Mouse (Mus musculus): Measurements from ENCODE around the gene Syt17. TPM values are rescaled to one million over a fixed set of nuclear protein-coding genes. Genes with fewer than 3 reads are reported as not detected.
A peak's percentile ranks its signal among the peaks of the same experiment; 100 is the strongest.

The Syt17 gene
- 30.0 TPM for polyA plus RNA-seq (2021)

- DNase-seq (ENCODE audit: low read depth, low spot score) = no peak
- POLR2A ChIA-PET = interaction anchor here (1.2 to 1.7 kb wide), 3 partner anchors 47 to 85 kb away, joined by 3 to 5 read pairs (median 4); partner anchors contain the start of gene Coq7
- TF ChIP-seq CTCF (IDR thresholded peaks at IDR 0.05) = peak; percentile 99
- ATAC-seq = peak; percentile 86
- no peaks in the 10 kb centered on the region for H3K27me3 ChIP-seq
- CTCF ChIA-PET = interaction anchor here (0.7 to 2.4 kb wide), 24 partner anchors 10 to 305 kb away, joined by 3 to 24 read pairs (median 3); partner anchors contain the start of gene Tmc5
- in situ Hi-C loops (cut with MboI; ENCODE audit: low pct_unique_long_range_greater_than_20kb) = loop anchor here (5.0 kb wide), 1 partner anchor 244 kb away; no protein-coding TSS in a partner anchor
Observed at GRCm38 (mm10) chr7:118448134-118448967, at the start of gene Syt17. Syt17 (minus strand) TSS chr7:118448222.

- TF ChIP-seq CTCF (IDR thresholded peaks at IDR 0.05) = no peak
- POLR2A ChIA-PET = interaction anchor here (1.2 kb wide), 1 partner anchor 47 kb away, joined by 3 read pairs; the partner anchor contains the start of gene Syt17
- DNase-seq (ENCODE audit: low read depth, low spot score) (no peak), ATAC-seq (no peak)
- CTCF ChIA-PET = interaction anchor here (1.3 to 2.4 kb wide), 2 partner anchors 9 to 11 kb away, joined by 3 to 5 read pairs; no protein-coding TSS in a partner anchor
- H3K27me3 ChIP-seq = no peaks in the 10 kb centered on the region
- in situ Hi-C loops (cut with MboI; ENCODE audit: low pct_unique_long_range_greater_than_20kb) = no loop called here
Observed at GRCm38 (mm10) chr7:118494892-118495579, 47.0 kb upstream of the Syt17 start.

DNA sequence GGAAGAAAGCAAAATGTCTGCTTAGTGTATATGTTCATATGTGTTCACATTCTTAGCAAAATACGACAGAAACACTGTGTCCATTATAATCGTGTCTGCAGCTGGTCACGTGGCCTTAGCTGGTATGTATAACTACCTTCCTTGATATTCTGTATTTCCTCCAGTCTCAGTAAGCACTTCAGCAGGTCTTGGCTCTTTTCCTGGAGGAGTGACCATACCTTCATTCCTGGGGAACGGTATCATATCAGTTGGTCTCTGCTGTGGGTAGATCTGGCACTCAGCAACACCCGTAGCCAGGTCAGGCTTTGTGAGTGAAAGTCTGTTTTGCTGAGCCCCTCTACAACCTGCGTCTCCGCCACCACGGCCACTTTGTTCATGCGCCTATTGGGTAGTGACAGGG is 45.9 kb upstream of the Syt17 start:
- no peak for TF ChIP-seq CTCF (IDR thresholded peaks at IDR 0.05)
- no peak for DNase-seq (ENCODE audit: low read depth, low spot score)
- in situ Hi-C loops (cut with MboI; ENCODE audit: low pct_unique_long_range_greater_than_20kb) = no loop called here
- POLR2A ChIA-PET = no interaction called here
- no peaks in the 10 kb centered on the region for H3K27me3 ChIP-seq
- CTCF ChIA-PET = interaction anchor here (0.9 to 2.4 kb wide), 2 partner anchors 10 to 13 kb away, joined by 3 to 5 read pairs; no protein-coding TSS in a partner anchor
- ATAC-seq = no peak

DNA sequence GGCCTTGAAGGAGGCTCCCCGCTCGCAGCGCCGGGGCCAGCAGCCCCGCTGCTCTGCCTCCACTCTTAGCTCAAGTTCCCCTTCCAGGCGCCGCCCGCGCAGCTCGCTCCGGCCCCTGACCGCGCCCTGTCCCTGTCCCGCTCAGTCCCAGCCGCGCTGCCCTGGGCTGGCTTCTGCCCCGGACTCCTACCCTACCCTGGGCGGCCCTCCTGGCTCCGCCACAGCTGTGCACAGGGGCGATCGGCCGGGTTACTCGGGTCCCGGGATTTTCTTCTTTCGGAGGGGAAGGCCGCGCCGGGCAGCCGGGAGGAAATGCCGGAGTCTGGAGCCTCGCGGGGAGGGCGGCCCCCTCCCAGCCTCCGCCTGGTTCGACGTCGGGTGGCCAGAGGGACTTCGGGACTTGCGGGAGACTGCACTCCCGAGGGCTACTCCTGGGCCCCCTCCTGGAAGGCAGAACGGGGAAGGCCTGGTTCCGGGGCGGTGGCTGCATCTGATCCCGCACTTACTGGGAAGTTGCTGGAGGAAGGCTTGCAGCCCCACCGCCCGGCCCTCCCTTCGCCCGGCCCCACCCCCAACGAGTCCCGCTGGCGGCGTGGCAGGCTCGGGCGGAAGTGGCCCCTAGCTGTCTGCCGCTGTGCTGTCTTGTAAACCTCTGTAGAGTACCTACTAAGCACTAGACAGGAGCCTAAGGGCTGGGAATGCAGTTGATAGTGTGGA is 43.6 kb upstream of the Syt17 start, which contains the start of gene Itpripl2:
Gene Itpripl2 (minus strand): TSS at position 545 of the 717 bp plus-strand sequence.
- DNase-seq (ENCODE audit: low read depth, low spot score) (no peak), ATAC-seq (peak; percentile 68)
- ChIA-PET POLR2A (interaction anchor here (0.5 to 1.8 kb wide), 4 partner anchors 10 to 45 kb away, joined by 3 to 4 read pairs (median 4); no protein-coding TSS in a partner anchor), CTCF (interaction anchor here (0.8 kb wide), 1 partner anchor 11 kb away, joined by 3 read pairs; no protein-coding TSS in a partner anchor)
- TF ChIP-seq CTCF (IDR thresholded peaks at IDR 0.05) = no peak
- no peaks in the 10 kb centered on the region for H3K27me3 ChIP-seq
- in situ Hi-C loops (cut with MboI; ENCODE audit: low pct_unique_long_range_greater_than_20kb) = no loop called here

- in situ Hi-C loops (cut with MboI; ENCODE audit: low pct_unique_long_range_greater_than_20kb) = no loop called here
- no peak for TF ChIP-seq CTCF (IDR thresholded peaks at IDR 0.05)
- H3K27me3 ChIP-seq = no peaks in the 10 kb centered on the region
- ChIA-PET POLR2A (interaction anchor here (1.1 to 1.8 kb wide), 2 partner anchors 13 to 40 kb away, joined by 3 to 4 read pairs; no protein-coding TSS in a partner anchor), CTCF (no interaction called here)
- ATAC-seq (peak; percentile 14), DNase-seq (ENCODE audit: low read depth, low spot score) (no peak)
Observed at GRCm38 (mm10) chr7:118490666-118491430, 42.8 kb upstream of the Syt17 start.

DNA sequence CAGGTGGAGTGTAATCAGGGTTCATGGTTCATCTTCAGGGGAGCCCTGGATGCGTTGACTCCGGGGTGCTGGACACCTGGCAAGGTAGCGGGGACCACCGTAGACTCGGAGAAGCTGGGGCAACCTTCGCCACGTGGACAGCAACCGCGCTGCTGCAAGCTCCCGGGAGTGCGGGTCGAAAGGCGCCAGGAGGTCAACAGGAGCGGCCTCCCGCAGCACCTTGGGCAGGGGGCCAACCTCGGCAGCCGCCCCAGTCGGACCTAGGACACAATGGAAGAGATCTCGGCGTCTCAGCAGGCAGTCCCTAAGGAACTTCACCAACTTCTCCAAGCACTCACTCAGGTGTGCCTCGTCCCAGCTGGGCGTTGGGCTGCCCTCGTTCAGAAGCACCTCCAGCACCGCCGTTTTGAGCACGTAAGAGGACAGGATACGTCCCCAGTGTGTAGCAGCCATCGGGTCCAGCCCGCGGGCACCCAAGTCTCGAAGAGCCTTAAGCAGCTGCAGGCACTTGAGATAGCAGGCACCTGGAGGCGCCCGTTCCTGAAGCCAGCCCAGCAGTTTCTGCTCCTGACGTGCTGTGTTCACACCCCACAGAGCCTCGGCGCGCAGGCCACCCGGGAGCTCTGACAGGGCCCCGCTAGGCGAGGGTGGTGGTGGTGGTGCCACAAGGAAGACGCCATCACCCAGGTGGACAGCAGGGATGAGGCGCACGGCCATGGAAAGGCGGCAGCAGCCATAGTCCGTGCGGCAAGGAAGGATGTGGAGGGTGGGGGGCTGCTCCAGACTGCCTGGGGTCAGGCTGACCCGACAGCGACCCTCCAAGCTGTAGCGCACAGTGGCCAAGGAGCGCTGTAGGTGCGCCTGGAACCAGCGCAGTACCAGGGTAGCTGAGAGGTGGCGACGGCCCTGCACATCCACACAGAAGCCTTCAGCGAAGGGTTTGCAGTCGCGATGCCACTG is 42.0 kb upstream of the Syt17 start:
- DNase-seq (ENCODE audit: low read depth, low spot score) = no peak
- no peak for ATAC-seq
- no peak for TF ChIP-seq CTCF (IDR thresholded peaks at IDR 0.05)
- in situ Hi-C loops (cut with MboI; ENCODE audit: low pct_unique_long_range_greater_than_20kb) = no loop called here
- ChIA-PET CTCF (interaction anchor here (2.1 kb wide), 1 partner anchor 28 kb away, joined by 11 read pairs; no protein-coding TSS in a partner anchor), POLR2A (interaction anchor here (1.1 kb wide), 1 partner anchor 14 kb away, joined by 4 read pairs; no protein-coding TSS in a partner anchor)
- H3K27me3 ChIP-seq = no peaks in the 10 kb centered on the region

- DNase-seq (ENCODE audit: low read depth, low spot score) (no peak), ATAC-seq (no peak)
- POLR2A ChIA-PET = no interaction called here
- CTCF ChIA-PET = interaction anchor here (1.7 to 2.1 kb wide), 2 partner anchors 14 to 30 kb away, joined by 5 to 11 read pairs; no protein-coding TSS in a partner anchor
- H3K27me3 ChIP-seq = no peaks in the 10 kb centered on the region
- no peak for TF ChIP-seq CTCF (IDR thresholded peaks at IDR 0.05)
- in situ Hi-C loops (cut with MboI; ENCODE audit: low pct_unique_long_range_greater_than_20kb) = no loop called here
Observed at GRCm38 (mm10) chr7:118488060-118488664, 40.1 kb upstream of the Syt17 start.

DNA sequence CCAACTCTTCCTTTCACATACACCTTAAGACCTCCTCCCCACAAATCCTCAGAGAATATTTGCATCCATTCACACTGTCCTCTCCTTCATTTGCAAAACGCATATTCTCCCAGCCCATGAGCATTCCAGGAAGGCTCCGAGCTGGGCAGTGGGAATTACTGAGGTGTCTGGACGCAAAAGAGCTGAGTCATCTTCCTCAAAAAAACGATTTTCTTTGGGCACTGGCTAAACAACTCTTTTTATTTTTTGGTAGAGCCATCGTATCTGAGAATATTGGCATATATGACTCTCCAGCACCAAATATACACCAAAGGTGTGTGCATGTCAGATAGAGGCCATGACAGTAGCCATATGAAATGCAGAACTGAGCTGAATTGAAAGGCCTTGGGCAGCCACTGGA is 38.9 kb upstream of the Syt17 start:
- DNase-seq (ENCODE audit: low read depth, low spot score) (no peak), ATAC-seq (no peak)
- H3K27me3 ChIP-seq = no peaks in the 10 kb centered on the region
- TF ChIP-seq CTCF (IDR thresholded peaks at IDR 0.05) = no peak
- POLR2A ChIA-PET = interaction anchor here (0.8 kb wide), 1 partner anchor 20 kb away, joined by 3 read pairs; no protein-coding TSS in a partner anchor
- in situ Hi-C loops (cut with MboI; ENCODE audit: low pct_unique_long_range_greater_than_20kb) = no loop called here
- CTCF ChIA-PET = interaction anchor here (1.1 to 1.7 kb wide), 3 partner anchors 9 to 32 kb away, joined by 3 to 5 read pairs (median 4); no protein-coding TSS in a partner anchor

Measured in Patski (cell line).